Mouse (Mus musculus) frontal cortex, postnatal 25 days (tissue): ENCODE data around the gene 2310046K23Rik.
"Not testable (repeated sequence)": the region's sequence is repeated elsewhere in the genome, so short reads cannot be mapped to it uniquely, and the experiment has no call there.

Experiments
- DNase-seq, 2 experiments: peaks; one replicate each; pipeline ENCODE4 v3.0.0; 2022; ENCODE audit warnings: low spot score in 2 of 2

Gene 2310046K23Rik

DNA sequence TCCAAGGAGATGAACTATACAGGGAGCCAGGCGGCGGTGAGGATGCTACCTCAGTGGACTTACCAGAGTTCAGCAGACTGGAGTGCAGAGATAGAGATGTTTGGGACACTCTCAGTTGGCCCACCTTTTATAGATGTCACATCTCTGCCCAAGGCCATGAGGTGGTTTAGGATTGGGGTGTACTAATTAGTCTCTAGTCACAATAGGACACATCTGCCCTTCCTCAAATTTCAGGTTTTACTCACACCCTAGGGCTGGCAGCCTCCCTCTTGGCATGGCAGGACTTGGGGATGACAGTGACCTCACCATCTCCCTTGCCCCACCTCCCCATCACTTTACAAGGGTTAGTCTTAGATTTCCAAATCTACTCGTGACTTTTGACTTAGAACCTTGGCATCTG is at the start of gene 2310046K23Rik:
TSS of gene 2310046K23Rik (minus strand) at position 101 of the 400 bp plus-strand sequence.
- no peak for DNase-seq

DNA sequence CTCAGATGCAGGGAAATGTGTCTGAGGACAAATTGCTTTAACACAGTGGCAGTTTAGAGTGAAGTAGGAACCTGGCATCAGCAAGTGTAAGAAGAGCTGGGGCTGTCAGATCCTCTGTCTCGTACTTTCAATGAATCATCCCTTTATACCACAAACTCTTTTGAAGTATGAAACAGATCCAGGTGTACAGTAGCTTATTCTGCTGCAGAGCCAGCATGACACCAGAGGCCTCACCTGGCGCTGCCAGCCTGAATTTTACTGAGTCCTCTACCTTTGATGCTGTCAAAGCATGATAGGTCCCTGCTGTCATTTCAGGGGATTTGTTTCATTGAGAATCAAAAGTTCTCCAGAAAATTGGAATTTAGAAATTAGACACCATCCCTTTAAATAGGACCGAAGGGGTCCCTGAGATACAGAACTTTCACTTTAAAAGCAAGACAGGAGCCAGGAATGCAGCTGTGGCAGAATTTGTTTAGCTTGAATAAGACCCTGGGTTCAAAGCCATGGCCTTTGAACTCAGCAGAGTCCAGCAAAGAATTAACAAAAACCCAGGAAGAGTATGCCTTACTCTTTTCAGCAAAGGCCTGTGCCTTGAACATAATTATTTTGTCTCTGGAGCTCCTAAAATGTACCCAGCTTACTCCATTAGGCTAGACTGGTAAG is 49.0 kb upstream of the 2310046K23Rik start:
- no peak for DNase-seq

DNA sequence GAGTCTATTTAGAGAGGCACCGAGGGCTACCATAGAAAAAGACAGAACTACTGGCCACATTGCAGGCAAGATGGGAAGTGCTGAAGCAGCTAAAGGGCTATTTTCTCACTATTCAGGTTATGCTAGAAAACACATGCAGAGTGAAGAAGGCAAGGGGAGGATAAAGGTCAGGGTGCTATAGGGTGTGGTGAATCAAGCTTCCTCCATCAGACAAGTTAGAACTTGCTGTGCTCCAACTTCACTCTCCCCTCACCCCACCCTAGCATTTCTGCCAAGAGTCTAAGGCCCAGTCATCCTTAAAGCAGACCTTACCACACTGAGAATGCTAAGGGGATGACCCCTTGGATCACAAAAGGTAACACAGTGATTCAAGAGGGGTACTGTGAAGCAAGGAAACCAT is 45.2 kb upstream of the 2310046K23Rik start:
- DNase-seq, result no peak

DNA sequence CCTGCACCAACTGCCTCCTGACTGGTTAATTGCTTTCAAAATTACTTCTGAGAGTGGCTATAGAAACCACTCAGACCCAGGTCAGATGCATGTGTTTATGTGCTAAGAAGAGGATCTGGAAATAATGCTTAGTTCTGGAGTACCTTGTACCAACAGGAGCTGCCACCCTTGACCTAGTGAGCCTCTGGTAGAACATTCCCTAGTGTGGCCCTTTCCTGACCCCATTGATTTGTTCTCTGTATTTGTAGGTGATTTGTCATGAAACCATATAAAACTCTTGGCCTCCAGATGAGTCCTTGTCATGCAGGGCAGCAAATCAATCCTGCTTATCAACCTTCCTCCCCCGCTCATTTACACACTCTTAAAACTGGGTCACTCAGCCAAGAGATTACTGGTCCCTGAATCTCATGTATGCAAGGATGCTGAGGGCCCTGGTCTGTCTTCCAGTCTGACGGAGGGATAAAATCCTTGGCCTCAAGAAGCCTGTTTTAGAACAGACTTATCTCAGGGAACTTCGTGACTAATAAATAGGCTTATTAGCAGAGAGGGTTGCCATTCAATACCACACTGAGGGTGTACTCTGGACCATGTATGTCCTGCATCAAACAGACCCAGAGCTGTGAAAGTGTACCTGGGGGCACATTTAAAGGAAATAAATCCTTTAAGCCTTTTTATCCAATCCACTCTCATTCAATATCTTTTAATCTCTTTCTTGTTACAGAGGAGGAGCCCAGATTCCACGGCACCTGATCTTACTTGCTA is 44.5 kb upstream of the 2310046K23Rik start:
- DNase-seq, result no peak

DNA sequence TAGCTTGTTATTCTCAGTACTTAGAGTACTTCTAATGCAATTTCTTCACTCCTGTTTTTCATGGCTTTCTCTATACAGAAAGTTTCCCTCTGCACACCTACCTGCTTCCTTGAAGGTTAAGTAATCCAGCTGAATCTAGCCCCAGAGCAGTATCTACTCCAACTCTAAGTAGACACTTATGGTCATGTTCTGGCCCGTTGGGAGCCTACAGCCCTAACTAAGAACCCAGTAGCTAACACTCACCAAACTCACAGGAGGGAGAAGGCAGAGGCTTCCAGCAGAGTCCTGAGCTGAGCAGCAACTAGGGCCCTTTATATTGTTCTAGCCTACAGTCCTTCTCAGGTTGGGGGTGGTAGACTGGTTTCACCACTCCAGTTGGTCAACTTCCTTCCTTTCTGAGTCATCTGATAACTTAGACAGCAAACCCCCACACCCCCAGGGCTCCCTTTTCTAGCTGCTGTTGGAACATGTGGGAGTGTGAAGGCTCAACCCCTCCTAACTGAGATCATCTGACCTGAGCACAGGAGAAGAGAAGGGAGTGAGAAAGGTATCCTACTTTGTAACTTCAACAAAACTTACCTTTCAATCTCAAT is 39.2 kb upstream of the 2310046K23Rik start, which contains the start of gene Ivl:
TSS of gene Ivl (minus strand) at position 287 of the 593 bp plus-strand sequence.
- no peak for DNase-seq

DNA sequence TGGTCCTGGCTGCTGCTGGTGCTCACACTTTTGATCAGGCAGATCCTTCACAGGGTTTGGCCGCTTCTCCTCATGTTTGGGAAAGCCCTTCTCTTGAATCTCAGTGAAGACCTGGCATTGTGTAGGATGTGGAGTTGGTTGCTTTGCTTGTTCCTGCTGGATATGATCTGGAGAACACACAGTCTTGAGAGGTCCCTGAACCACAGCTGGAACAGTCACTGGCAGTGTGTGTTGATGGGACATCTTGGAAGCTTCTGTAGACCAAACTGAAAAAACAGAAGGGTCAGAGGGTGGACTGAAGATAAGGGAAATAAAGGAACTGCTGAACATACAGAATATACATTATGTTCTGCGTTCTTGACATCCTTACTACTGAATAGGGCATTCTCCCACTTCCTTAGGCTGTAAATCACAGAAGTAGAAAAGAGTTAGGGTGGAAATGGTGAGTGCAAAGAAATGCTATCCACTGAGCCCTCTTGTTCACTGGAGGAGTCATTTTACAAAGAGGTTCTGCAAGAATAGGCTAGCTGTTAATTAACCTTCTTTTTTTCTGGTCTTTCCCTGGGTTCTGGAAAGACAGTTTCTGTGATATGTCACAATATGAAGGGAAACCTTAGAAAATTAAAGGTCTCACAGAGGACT is 38.3 kb upstream of the 2310046K23Rik start:
- no peak for DNase-seq

DNA sequence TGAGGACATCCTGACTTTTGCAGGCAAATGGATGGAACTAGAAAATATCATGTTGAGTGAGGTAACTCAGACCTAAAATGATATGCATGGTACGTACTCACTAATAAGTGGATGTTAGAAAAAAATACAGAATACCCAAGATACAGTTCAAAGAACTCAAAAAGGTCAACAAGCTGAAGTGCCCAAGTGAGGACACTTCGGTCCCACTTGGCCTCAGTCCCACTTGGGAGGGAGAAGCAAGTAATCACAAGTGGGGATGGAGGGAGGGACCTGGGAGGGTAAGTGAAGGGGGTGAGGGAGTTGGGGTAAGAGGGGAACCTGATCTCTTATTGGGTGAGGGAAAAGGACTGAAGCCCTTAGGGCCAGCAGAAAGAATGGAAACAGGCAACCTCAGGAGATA is 34.4 kb upstream of the 2310046K23Rik start:
- DNase-seq, result no peak

DNA sequence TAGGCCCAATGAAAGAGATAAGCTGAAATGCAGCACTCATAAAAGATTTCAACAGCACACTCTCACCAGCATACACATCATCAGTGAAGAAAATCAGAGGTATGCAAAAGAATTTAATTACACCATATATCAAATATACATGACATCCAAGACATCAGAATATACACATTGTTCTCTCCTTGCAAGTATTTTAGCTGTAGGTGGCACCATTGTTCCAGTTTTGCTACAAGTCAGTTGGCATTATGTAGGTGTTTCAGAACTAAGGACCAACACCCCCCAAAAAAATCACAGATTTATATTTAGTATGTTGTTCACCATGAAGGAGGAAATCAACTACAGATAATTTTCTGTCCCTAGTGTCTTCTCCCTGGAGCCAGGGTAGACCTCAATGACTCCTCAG is 31.1 kb upstream of the 2310046K23Rik start:
- DNase-seq, result no peak

DNA sequence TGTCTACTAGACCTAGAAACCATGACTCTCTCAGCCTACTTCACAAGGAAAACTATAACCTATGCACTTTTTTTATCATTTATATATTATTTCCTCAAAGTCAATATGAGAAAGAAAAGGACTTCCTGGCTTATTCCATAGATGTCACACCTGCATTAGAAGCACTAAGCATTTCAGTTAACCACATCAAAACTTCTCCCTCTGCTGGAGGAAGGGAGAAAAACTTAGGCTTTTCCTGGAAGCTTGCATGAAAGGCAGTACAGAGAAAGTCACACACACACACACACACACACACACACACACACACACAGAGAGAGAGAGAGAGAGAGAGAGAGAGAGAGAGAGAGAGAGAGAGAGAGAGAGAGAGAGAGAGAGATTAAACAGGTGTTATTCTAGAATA is 22.0 kb downstream of the 2310046K23Rik start:
- DNase-seq, result no peak

DNA sequence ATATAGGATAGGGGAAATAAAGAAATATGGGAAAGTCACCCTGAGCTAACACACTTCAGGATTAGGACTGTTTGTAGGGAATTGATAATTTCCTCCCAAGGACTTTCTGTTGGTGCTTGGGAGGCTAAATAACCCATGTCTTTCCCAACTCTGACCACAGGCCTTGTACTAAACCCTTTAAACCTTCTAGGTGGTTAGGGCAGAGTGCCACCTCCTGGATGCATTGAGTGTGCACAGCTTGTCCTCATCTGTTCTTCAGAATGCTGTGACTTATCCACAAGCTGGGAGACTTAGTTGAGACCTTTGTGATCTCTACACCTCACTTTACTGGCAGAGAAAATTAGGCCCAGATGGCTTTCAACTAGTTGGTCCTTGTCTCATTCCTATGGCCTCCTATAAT is 23.5 kb downstream of the 2310046K23Rik start:
- DNase-seq, result no peak

DNA sequence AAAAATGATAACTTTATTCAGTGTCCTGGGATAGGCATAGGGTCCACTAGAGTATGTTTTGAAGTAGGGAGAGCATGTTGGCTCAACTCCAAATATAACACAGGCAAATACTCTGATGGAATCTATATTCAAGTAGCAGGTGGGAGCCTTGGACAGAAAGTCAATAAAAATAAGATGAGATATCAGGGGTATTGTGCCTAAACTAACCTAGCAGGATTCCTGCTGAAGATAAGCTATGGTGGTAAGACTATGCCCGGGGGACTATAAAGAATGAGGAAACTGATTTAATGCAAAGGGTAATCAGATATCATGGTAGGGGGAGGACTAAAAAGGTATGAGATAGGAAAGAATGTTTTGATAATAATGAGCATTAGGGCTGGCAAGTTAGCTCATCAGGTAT is 26.1 kb downstream of the 2310046K23Rik start:
- no peak for DNase-seq

DNA sequence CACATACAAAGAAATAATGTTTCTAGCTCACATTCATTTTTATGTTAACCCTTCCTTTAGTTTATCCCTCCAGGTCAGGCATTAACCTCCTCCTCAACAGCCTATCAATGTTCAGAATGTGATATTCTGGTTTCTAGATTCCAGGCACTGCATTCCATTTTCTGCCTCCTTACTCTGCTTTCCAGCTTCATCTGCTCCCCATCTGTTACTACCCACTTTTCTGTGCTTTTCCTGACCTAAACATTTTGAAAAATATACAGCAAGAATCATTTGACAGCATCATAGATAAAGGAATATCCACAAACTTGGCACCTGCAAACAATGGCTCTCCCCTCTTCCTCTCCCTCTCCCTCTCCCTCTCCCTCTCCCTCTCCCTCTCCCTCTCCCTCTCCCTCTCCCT is 30.8 kb downstream of the 2310046K23Rik start:
- no peak for DNase-seq

DNA sequence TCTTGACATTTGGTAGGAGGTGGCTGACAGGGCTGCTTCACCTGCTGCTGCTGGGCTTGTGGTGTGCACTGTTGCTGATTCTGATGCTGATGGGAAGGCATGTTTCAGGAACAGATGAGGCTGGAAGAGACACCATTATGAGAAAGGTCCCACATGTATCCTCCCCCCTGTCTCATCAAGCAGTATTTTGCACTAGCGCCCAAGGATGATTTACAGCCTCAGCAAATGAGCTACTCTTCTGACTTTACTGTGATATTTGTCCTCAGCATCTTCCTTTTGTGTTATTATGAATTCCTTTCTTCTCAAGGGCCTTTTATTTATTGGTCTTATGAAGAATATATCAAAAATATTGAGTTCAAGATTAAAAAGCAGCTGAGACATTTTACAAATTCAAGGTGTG is 33.9 kb downstream of the 2310046K23Rik start, which contains the start of gene Sprr4:
TSS of gene Sprr4 (minus strand) at position 101 of the 400 bp plus-strand sequence.
- DNase-seq, result no peak

DNA sequence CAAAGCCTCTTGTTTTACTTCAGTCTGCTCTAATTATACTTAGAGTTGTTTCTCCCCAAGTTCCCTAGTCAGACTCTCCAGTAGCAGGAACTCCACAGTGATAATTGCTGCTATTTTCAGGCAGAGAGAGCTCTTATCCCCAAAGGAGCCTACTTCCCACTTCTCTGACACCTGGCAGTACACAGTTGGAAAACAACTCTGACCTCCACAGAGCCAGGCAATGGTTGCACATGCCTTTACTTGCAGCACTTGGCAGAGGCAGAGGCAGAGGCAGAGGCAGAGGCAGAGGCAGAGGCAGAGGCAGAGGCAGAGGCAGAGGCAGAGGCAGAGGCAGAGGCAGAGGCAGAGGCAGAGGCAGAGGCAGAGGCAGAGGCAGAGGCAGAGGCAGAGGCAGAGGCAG is 44.0 kb downstream of the 2310046K23Rik start:
- not testable (repeated sequence) for DNase-seq

DNA sequence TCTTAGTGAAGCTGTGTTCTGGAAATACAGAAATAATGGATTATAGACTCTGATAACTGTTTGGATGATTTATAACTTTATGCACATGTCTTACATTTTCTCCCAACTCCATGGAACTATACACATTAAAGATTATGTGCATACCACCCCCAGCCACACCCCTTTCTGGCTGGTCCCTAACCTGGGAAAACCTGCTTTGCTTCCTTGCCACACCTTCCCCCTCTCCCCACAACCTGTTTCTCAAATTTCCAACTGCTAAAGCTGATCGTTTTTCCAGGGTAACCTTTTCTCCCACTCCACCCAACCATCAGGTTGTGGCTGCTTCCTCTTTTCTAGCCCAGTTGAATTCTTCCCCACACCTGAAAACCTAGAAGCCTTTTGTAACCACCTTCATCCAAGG is 48.0 kb downstream of the 2310046K23Rik start:
- DNase-seq, result no peak

DNA sequence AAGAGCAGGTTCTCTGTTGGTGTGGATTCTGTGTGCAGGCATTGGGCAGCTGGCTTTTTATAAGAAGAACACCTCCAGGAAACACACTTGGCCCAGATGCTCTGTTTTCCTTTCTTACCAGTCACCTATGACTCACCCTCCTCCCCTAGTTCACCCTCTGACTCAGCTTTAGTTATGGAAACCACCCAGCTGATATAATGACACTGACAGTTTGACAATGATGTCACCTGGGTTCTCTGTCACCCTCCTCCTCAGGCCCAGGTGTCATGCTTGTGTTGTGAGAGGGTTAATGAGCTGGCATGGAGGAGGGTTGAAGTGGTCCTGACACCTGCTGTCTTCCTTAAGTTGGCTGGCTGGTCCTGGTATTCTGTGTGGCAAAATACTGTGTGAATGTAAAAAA is 48.4 kb downstream of the 2310046K23Rik start, which contains the start of gene Sprr1a:
TSS of gene Sprr1a (minus strand) at position 33 of the 400 bp plus-strand sequence.
- DNase-seq, result no peak
